Mouse (Mus musculus): ENCODE measurements at regions not wholly inside any gene's neighbourhood (a gene's known extent, or its start where the extent isn't known, plus 50 kb on each side); places are given as distances from the start of the nearest gene placed in this dataset.

- no peaks in the 10 kb centered on the region for H3K36me3 ChIP-seq (ENCODE audit: control insufficient read depth, insufficient read depth, low read length)
- H3K4me3 ChIP-seq (ENCODE audit: control insufficient read depth, insufficient read depth, low read length): no peak overlapping the region
- DNase-seq: no peak
- H3K27me3 ChIP-seq (ENCODE audit: control insufficient read depth, insufficient read depth, low read length): no peaks in the 10 kb centered on the region
- no peak overlapping the region for H3K27ac ChIP-seq (ENCODE audit: control insufficient read depth, insufficient read depth, low read length)
- WGBS: 97% methylated on average over 1 of the region's 1 CpGs
- H3K4me1 ChIP-seq (replicated peaks; ENCODE audit: control insufficient read depth, insufficient read depth, low read length): no peaks in the 10 kb centered on the region
- TF ChIP-seq CTCF (IDR thresholded peaks at IDR 0.05; ENCODE audit: borderline replicate concordance, control insufficient read depth, extremely low read depth, insufficient read depth, low read length, poor library complexity) (no peak), POLR2A (IDR thresholded peaks at IDR 0.05; ENCODE audit: control insufficient read depth, extremely low read depth, insufficient read depth, low read length, poor library complexity) (no peak)
Observed at GRCm38 (mm10) chr12:35863141-35863540, 62.3 kb upstream of the Agr3 start.

- WGBS: 97% methylated on average over 4 of the region's 4 CpGs
Observed at GRCm38 (mm10) chr12:35853159-35853558, 72.3 kb upstream of the Agr3 start.

GRCm38 (mm10) chr12:35846905-35847610 lies 78.4 kb upstream of the Agr3 start:
- Histone ChIP-seq H3K36me3 (ENCODE audit: control insufficient read depth, insufficient read depth, low read length) (no peaks in the 10 kb centered on the region), H3K27me3 (ENCODE audit: control insufficient read depth, insufficient read depth, low read length) (no peaks in the 10 kb centered on the region), H3K4me3 (ENCODE audit: control insufficient read depth, insufficient read depth, low read length) (no peak overlapping the region), H3K27ac (ENCODE audit: control insufficient read depth, insufficient read depth, low read length) (no peak overlapping the region), H3K4me1 (replicated peaks; ENCODE audit: control insufficient read depth, insufficient read depth, low read length) (no peaks in the 10 kb centered on the region)
- TF ChIP-seq CTCF (IDR thresholded peaks at IDR 0.05; ENCODE audit: borderline replicate concordance, control insufficient read depth, extremely low read depth, insufficient read depth, low read length, poor library complexity): no peak
- no peak for TF ChIP-seq POLR2A (IDR thresholded peaks at IDR 0.05; ENCODE audit: control insufficient read depth, extremely low read depth, insufficient read depth, low read length, poor library complexity)
- no peak for DNase-seq
- 88% methylated on average over 5 of the region's 5 CpGs for WGBS

More at GRCm38 (mm10) chr12:35853159-35853558, 72.3 kb upstream of the Agr3 start:
- no peaks in the 10 kb centered on the region for H3K27me3 ChIP-seq (ENCODE audit: control insufficient read depth, insufficient read depth, low read length)
- no peaks in the 10 kb centered on the region for H3K36me3 ChIP-seq (ENCODE audit: control insufficient read depth, insufficient read depth, low read length)
- DNase-seq: no peak
- TF ChIP-seq CTCF (IDR thresholded peaks at IDR 0.05; ENCODE audit: borderline replicate concordance, control insufficient read depth, extremely low read depth, insufficient read depth, low read length, poor library complexity): no peak
- TF ChIP-seq POLR2A (IDR thresholded peaks at IDR 0.05; ENCODE audit: control insufficient read depth, extremely low read depth, insufficient read depth, low read length, poor library complexity): no peak
- no peak overlapping the region for H3K27ac ChIP-seq (ENCODE audit: control insufficient read depth, insufficient read depth, low read length)
- no peaks in the 10 kb centered on the region for H3K4me1 ChIP-seq (replicated peaks; ENCODE audit: control insufficient read depth, insufficient read depth, low read length)
- no peak overlapping the region for H3K4me3 ChIP-seq (ENCODE audit: control insufficient read depth, insufficient read depth, low read length)

- Histone ChIP-seq H3K4me3 (ENCODE audit: control insufficient read depth, insufficient read depth, low read length) (no peak overlapping the region), H3K4me1 (replicated peaks; ENCODE audit: control insufficient read depth, insufficient read depth, low read length) (no peaks in the 10 kb centered on the region), H3K27me3 (ENCODE audit: control insufficient read depth, insufficient read depth, low read length) (no peaks in the 10 kb centered on the region), H3K27ac (ENCODE audit: control insufficient read depth, insufficient read depth, low read length) (no peak overlapping the region), H3K36me3 (ENCODE audit: control insufficient read depth, insufficient read depth, low read length) (no peaks in the 10 kb centered on the region)
- no peak for TF ChIP-seq CTCF (IDR thresholded peaks at IDR 0.05; ENCODE audit: borderline replicate concordance, control insufficient read depth, extremely low read depth, insufficient read depth, low read length, poor library complexity)
- TF ChIP-seq POLR2A (IDR thresholded peaks at IDR 0.05; ENCODE audit: control insufficient read depth, extremely low read depth, insufficient read depth, low read length, poor library complexity): no peak
- no peak for DNase-seq
Observed at GRCm38 (mm10) chr12:35836946-35837345, 88.5 kb upstream of the Agr3 start.

GRCm38 (mm10) chr12:35833285-35833684 lies 92.1 kb upstream of the Agr3 start:
- Histone ChIP-seq H3K27ac (ENCODE audit: control insufficient read depth, insufficient read depth, low read length) (no peak overlapping the region), H3K36me3 (ENCODE audit: control insufficient read depth, insufficient read depth, low read length) (no peaks in the 10 kb centered on the region), H3K27me3 (ENCODE audit: control insufficient read depth, insufficient read depth, low read length) (no peaks in the 10 kb centered on the region), H3K4me3 (ENCODE audit: control insufficient read depth, insufficient read depth, low read length) (no peak overlapping the region), H3K4me1 (replicated peaks; ENCODE audit: control insufficient read depth, insufficient read depth, low read length) (no peaks in the 10 kb centered on the region)
- WGBS: 83% methylated on average over 3 of the region's 3 CpGs
- TF ChIP-seq CTCF (IDR thresholded peaks at IDR 0.05; ENCODE audit: borderline replicate concordance, control insufficient read depth, extremely low read depth, insufficient read depth, low read length, poor library complexity): no peak
- TF ChIP-seq POLR2A (IDR thresholded peaks at IDR 0.05; ENCODE audit: control insufficient read depth, extremely low read depth, insufficient read depth, low read length, poor library complexity): no peak
- DNase-seq: no peak

- H3K27ac ChIP-seq (ENCODE audit: control insufficient read depth, insufficient read depth, low read length): no peak overlapping the region
- no peaks in the 10 kb centered on the region for H3K27me3 ChIP-seq (ENCODE audit: control insufficient read depth, insufficient read depth, low read length)
- TF ChIP-seq CTCF (IDR thresholded peaks at IDR 0.05; ENCODE audit: borderline replicate concordance, control insufficient read depth, extremely low read depth, insufficient read depth, low read length, poor library complexity) (no peak), POLR2A (IDR thresholded peaks at IDR 0.05; ENCODE audit: control insufficient read depth, extremely low read depth, insufficient read depth, low read length, poor library complexity) (no peak)
- no peak overlapping the region for H3K4me3 ChIP-seq (ENCODE audit: control insufficient read depth, insufficient read depth, low read length)
- H3K36me3 ChIP-seq (ENCODE audit: control insufficient read depth, insufficient read depth, low read length): no peaks in the 10 kb centered on the region
- DNase-seq: no peak
- 91% methylated on average over 2 of the region's 2 CpGs for WGBS
- H3K4me1 ChIP-seq (replicated peaks; ENCODE audit: control insufficient read depth, insufficient read depth, low read length): peaks cover 4% of the 10 kb centered on the region
Observed at GRCm38 (mm10) chr12:35831922-35832512, 93.4 kb upstream of the Agr3 start.
